Mouse (Mus musculus): ENCODE results near the gene Mid1. TPM values are rescaled to one million over a fixed set of nuclear protein-coding genes. Genes with fewer than 3 reads are reported as not detected.
"Not testable (repeated sequence)": the region's sequence is repeated elsewhere in the genome, so short reads cannot be mapped to it uniquely, and the experiment has no call there.

Mid1 gene
- polyA plus RNA-seq, 1 experiment from 2014 or later, result 9.0 TPM

- not testable (repeated sequence) for ATAC-seq (ENCODE audit: low read depth); H3K4me2 ChIP-seq (ENCODE audit: low read depth, low read length); H3K9ac ChIP-seq (replicated peaks; ENCODE audit: low read depth, low read length); H3K27ac ChIP-seq (ENCODE audit: low read depth, low read length); H3K4me1 ChIP-seq (ENCODE audit: control insufficient read depth, insufficient read depth, low read length); H3K4me3 ChIP-seq (ENCODE audit: low read depth, low read length); H3K27me3 ChIP-seq (ENCODE audit: control insufficient read depth, insufficient read depth, low read length); H3K36me3 ChIP-seq (ENCODE audit: control insufficient read depth, insufficient read depth, low read length); H3K9me3 ChIP-seq (ENCODE audit: control insufficient read depth, low read length)
- 79% methylated on average over 3 of the region's 3 CpGs for WGBS
Observed at GRCm38 (mm10) chrX:169975681-169976131, 290.7 kb downstream of the Mid1 start.

GRCm38 (mm10) chrX:169976340-169976739 is 291.3 kb downstream of the Mid1 start:
- H3K9ac ChIP-seq (replicated peaks; ENCODE audit: low read depth, low read length); ATAC-seq (ENCODE audit: low read depth); H3K4me1 ChIP-seq (ENCODE audit: control insufficient read depth, insufficient read depth, low read length); H3K4me2 ChIP-seq (ENCODE audit: low read depth, low read length); H3K36me3 ChIP-seq (ENCODE audit: control insufficient read depth, insufficient read depth, low read length); H3K4me3 ChIP-seq (ENCODE audit: low read depth, low read length); H3K9me3 ChIP-seq (ENCODE audit: control insufficient read depth, low read length); H3K27ac ChIP-seq (ENCODE audit: low read depth, low read length); H3K27me3 ChIP-seq (ENCODE audit: control insufficient read depth, insufficient read depth, low read length): not testable (repeated sequence)
- WGBS, result 83% methylated on average over 5 of the region's 5 CpGs

GRCm38 (mm10) chrX:169977856-169978435 is 292.9 kb downstream of the Mid1 start:
- ATAC-seq (ENCODE audit: low read depth); H3K9me3 ChIP-seq (ENCODE audit: control insufficient read depth, low read length): not testable (repeated sequence)
- 90% methylated on average over 7 of the region's 7 CpGs for WGBS

GRCm38 (mm10) chrX:169978436-169979381 is 293.7 kb downstream of the Mid1 start:
- not testable (repeated sequence) for H3K36me3 ChIP-seq (ENCODE audit: control insufficient read depth, insufficient read depth, low read length); H3K9me3 ChIP-seq (ENCODE audit: control insufficient read depth, low read length); H3K9ac ChIP-seq (replicated peaks; ENCODE audit: low read depth, low read length); H3K4me1 ChIP-seq (ENCODE audit: control insufficient read depth, insufficient read depth, low read length); H3K27me3 ChIP-seq (ENCODE audit: control insufficient read depth, insufficient read depth, low read length); H3K27ac ChIP-seq (ENCODE audit: low read depth, low read length)
- Histone ChIP-seq H3K4me2 (ENCODE audit: low read depth, low read length) (peak overlapping the region; percentile 15; the same call in 1 of the 2 replicates), H3K4me3 (ENCODE audit: low read depth, low read length) (peak overlapping the region; percentile 2; the same call in 1 of the 2 replicates)
- 0 out of 2 replicates have a peak, but pooled peaks have one; percentile 3 for ATAC-seq (ENCODE audit: low read depth)
- 72% methylated on average over 29 of the region's 29 CpGs for WGBS

More at GRCm38 (mm10) chrX:169977856-169978435, 292.9 kb downstream of the Mid1 start:
- H3K4me1 ChIP-seq (ENCODE audit: control insufficient read depth, insufficient read depth, low read length); H3K4me2 ChIP-seq (ENCODE audit: low read depth, low read length); H3K27me3 ChIP-seq (ENCODE audit: control insufficient read depth, insufficient read depth, low read length); H3K27ac ChIP-seq (ENCODE audit: low read depth, low read length); H3K9ac ChIP-seq (replicated peaks; ENCODE audit: low read depth, low read length); H3K36me3 ChIP-seq (ENCODE audit: control insufficient read depth, insufficient read depth, low read length); H3K4me3 ChIP-seq (ENCODE audit: low read depth, low read length): not testable (repeated sequence)

- not testable (repeated sequence) for H3K36me3 ChIP-seq (ENCODE audit: control insufficient read depth, insufficient read depth, low read length); H3K9ac ChIP-seq (replicated peaks; ENCODE audit: low read depth, low read length); H3K27ac ChIP-seq (ENCODE audit: low read depth, low read length); H3K4me1 ChIP-seq (ENCODE audit: control insufficient read depth, insufficient read depth, low read length); H3K9me3 ChIP-seq (ENCODE audit: control insufficient read depth, low read length); H3K27me3 ChIP-seq (ENCODE audit: control insufficient read depth, insufficient read depth, low read length)
- peak; percentile 29 for ATAC-seq (ENCODE audit: low read depth)
- Histone ChIP-seq H3K4me2 (ENCODE audit: low read depth, low read length) (peak overlapping the region; percentile 15; the same call in 1 of the 2 replicates), H3K4me3 (ENCODE audit: low read depth, low read length) (peak overlapping the region; percentile 2; the same call in 1 of the 2 replicates)
- WGBS, result 67% methylated on average over 20 of the region's 20 CpGs
Observed at GRCm38 (mm10) chrX:169979461-169980202, 294.6 kb downstream of the Mid1 start.

GRCm38 (mm10) chrX:169980203-169980556 is 295.2 kb downstream of the Mid1 start:
- not testable (repeated sequence) for H3K9me3 ChIP-seq (ENCODE audit: control insufficient read depth, low read length); H3K27ac ChIP-seq (ENCODE audit: low read depth, low read length); H3K4me3 ChIP-seq (ENCODE audit: low read depth, low read length); H3K9ac ChIP-seq (replicated peaks; ENCODE audit: low read depth, low read length); H3K27me3 ChIP-seq (ENCODE audit: control insufficient read depth, insufficient read depth, low read length); H3K4me1 ChIP-seq (ENCODE audit: control insufficient read depth, insufficient read depth, low read length); ATAC-seq (ENCODE audit: low read depth); H3K4me2 ChIP-seq (ENCODE audit: low read depth, low read length)
- peaks cover 13% of the 10 kb centered on the region; the same call in 1 of the 2 replicates for H3K36me3 ChIP-seq (ENCODE audit: control insufficient read depth, insufficient read depth, low read length)
- whole genome bisulfite sequencing, result 73% methylated on average over 6 of the region's 6 CpGs

- Histone ChIP-seq H3K4me1 (ENCODE audit: control insufficient read depth, insufficient read depth, low read length) (no peaks in the 10 kb centered on the region), H3K36me3 (ENCODE audit: control insufficient read depth, insufficient read depth, low read length) (peaks cover 16% of the 10 kb centered on the region; the same call in 1 of the 2 replicates), H3K27ac (ENCODE audit: low read depth, low read length) (no peak overlapping the region), H3K4me3 (ENCODE audit: low read depth, low read length) (no peak overlapping the region), H3K9ac (replicated peaks; ENCODE audit: low read depth, low read length) (no peak overlapping the region), H3K27me3 (ENCODE audit: control insufficient read depth, insufficient read depth, low read length) (no peaks in the 10 kb centered on the region; the same call in 1 of the 2 replicates), H3K9me3 (ENCODE audit: control insufficient read depth, low read length) (peaks cover 9% of the 10 kb centered on the region; the same call in 1 of the 2 replicates), H3K4me2 (ENCODE audit: low read depth, low read length) (no peak overlapping the region)
- WGBS, result 78% methylated on average over 12 of the region's 12 CpGs
- ATAC-seq (ENCODE audit: low read depth), result no peak
Observed at GRCm38 (mm10) chrX:169980809-169981289, 295.9 kb downstream of the Mid1 start.

GRCm38 (mm10) chrX:169981761-169982181 is 296.8 kb downstream of the Mid1 start:
- not testable (repeated sequence) for H3K4me3 ChIP-seq (ENCODE audit: low read depth, low read length); H3K4me1 ChIP-seq (ENCODE audit: control insufficient read depth, insufficient read depth, low read length); ATAC-seq (ENCODE audit: low read depth); H3K9ac ChIP-seq (replicated peaks; ENCODE audit: low read depth, low read length); H3K27ac ChIP-seq (ENCODE audit: low read depth, low read length); H3K4me2 ChIP-seq (ENCODE audit: low read depth, low read length); H3K27me3 ChIP-seq (ENCODE audit: control insufficient read depth, insufficient read depth, low read length)
- peaks cover 18% of the 10 kb centered on the region; the same call in 1 of the 2 replicates for H3K36me3 ChIP-seq (ENCODE audit: control insufficient read depth, insufficient read depth, low read length)
- WGBS, result 72% methylated on average over 19 of the region's 19 CpGs
- peaks cover 13% of the 10 kb centered on the region; the same call in 1 of the 2 replicates for H3K9me3 ChIP-seq (ENCODE audit: control insufficient read depth, low read length)
